Mouse (Mus musculus) layer of hippocampus, adult 9-11 months (tissue): ENCODE measurements at regions not wholly inside any gene's neighbourhood (a gene's known extent, or its start where the extent isn't known, plus 50 kb on each side); places are given as distances from the start of the nearest gene placed in this dataset.
A peak's percentile ranks its signal among the peaks of the same experiment; 100 is the strongest.

Experiments
- DNase-seq: peaks from one replicate; pipeline ENCODE4 v3.0.0; 2022

DNA sequence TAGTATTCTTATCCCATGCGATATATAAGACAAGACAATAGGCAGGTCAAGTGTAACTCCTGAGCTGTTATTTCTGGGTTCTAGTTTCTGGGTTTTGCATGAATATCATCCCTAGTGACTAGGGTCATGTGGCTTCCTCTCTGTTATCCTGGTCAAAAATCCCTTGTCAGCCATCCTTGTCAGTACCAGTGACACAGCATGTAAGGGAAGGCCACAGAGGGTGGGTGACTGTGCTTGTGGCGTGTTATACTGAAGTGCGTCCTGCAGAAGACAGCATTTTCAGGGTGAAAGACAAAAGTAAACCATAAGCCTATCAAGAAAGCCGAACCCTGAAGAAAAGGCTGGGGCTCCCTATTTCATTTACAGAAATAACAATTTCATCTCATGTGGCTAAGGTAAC lies 50.7 kb upstream of the Echdc3 start:
- no peak for DNase-seq

DNA sequence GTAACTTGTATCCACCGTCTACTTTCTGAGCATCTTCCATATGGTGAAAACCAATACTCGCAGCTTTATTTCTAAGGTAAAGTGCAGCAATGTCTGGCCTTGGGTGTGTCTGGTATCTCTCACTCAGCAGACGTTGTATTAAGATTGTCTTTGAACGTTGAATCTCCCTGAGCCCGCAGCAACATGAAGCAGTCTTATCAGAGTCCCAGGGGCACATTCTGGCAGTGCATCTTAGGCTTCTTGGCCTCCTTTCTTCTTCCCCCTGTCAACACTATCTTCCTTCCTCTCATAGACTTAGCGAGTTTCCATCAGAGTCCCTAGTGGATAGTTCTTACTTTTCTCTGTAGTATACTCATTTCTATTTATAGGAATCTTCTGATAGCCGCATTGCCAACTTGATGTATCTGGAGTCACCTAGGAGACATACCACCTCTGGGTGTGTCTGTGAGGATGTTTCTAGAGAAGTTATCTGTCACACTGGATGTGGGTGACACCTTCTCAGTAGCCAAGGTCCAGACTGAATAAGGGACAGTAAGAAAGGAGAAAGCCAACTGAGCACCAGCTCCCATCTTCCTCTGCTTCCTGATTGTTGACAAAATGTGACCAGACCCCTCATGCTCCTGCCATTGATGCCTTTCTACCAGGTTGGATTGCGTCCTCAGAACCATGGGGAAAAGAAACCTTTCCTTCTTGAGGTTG lies 51.4 kb upstream of the Echdc3 start:
- DNase-seq, result no peak

DNA sequence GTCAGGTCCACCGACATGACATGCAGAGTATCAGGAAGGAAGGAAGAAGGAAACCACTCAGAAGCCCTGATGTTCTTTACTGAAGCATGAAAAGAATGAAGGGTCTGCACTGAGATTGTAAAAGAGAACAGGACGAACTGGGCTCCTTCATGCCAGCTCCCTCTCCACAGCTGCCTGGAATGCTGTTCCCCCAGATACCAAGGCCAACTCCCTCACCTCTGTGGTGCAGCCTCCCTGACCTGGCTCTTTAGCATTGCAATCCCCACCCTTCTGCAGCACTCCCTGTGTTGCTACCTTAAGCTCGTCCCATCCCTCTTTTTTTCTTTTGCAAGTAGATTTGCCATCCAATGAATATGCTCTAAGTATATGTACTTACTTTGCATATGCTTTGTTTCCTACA lies 52.3 kb upstream of the Echdc3 start:
- DNase-seq, result no peak

DNA sequence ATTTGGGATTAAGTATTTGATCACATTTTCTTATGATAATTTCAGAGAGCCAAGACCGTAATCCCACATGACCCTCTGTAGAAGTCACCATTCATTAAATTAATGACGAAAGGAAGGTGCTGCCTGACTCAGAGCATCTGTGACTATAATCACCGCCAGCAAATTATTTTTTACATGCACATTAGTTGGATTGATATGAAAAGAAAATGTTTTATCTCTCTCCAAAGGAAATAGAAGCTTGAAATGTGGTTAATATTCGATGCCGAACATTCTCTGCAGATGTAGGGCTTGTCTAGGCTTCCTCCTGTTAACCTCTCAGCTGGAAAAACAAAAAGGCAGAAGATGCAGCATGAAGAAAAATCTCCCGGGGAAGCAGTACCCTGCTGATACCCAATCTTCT lies 54.2 kb upstream of the Echdc3 start:
- DNase-seq, result no peak

DNA sequence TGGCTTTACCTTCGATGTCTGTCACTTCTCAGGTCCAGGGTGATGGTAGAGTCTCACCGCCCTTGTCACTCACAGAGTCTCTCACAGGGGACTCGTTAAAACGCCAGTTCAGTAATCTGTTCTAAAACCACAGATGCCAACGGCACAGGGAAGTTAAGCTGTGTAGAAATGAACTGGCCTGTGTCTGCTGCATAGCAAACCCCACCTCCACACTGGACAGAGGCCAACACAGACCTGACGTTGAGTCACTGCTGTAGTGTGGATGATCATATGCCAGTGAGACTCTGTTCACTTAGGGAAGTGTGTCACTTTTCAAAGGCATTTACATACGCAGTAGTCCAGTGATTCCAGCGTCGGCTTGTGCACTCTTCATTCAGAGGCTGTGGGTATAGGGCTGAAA lies 54.7 kb upstream of the Echdc3 start:
- peak; percentile 47 for DNase-seq

DNA sequence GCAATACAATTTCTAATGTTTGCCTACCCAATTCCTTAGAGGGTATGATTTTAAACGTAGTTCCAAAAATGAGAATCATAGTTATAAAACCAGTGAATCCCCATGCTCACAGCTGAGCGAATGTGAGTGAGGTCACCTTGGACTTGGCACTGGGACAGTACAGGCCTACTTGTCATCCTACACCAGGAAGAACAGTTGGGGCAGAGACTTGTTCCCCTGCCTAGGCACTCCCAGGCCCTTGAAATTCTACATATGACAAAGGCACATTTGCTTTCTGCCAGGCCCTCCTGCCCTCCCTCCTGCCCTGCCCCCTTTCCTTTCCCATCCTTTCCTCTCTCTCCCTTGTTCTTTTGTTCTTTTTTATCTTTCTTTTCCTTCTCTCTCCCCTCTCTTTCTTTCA lies 50.0 kb upstream of the Usp6nl start:
- no peak for DNase-seq
